Mouse (Mus musculus) heart, embryonic 11.5 days (tissue): ENCODE measurements at regions not wholly inside any gene's neighbourhood (a gene's known extent, or its start where the extent isn't known, plus 50 kb on each side); places are given as distances from the start of the nearest gene placed in this dataset.

ENCODE experiments used
- ATAC-seq: fragments of 200-750 bp; cut with Nextera tagmentation; replicated peaks from 2 replicates; pipeline ENCODE4 v1.8.0; 2017; ENCODE audit warnings: moderate library complexity; ENCODE audit not compliant: insufficient number of reproducible peaks, low FRiP score, low TSS enrichment
- H3K27ac ChIP-seq: fragments of 300-500 bp; sonication (generic); 2 replicates; pipeline ENCODE4 v1.5.1; 2014; ENCODE audit warnings: mild to moderate bottlenecking, low read depth, low read length
- H3K27me3 ChIP-seq: fragments of 300-500 bp; sonication (generic); 2 replicates; pipeline ENCODE4 v1.6.1; 2014; ENCODE audit warnings: mild to moderate bottlenecking, low read length, mixed read lengths; ENCODE audit not compliant: control insufficient read depth, insufficient read depth
- H3K36me3 ChIP-seq: fragments of 300-500 bp; sonication (generic); 2 replicates; pipeline ENCODE4 v1.6.1; 2014; ENCODE audit warnings: mild to moderate bottlenecking, low read length, moderate library complexity, mixed read lengths; ENCODE audit not compliant: control insufficient read depth, insufficient read depth
- H3K4me1 ChIP-seq: fragments of 300-500 bp; sonication (generic); 2 replicates; pipeline ENCODE4 v1.6.1; 2014; ENCODE audit warnings: low read length; ENCODE audit not compliant: control insufficient read depth, insufficient read depth
- H3K4me2 ChIP-seq: fragments of 300-500 bp; sonication (generic); 2 replicates; pipeline ENCODE4 v1.6.1; 2014; ENCODE audit warnings: mild to moderate bottlenecking, moderate library complexity
- H3K4me3 ChIP-seq: fragments of 300-500 bp; sonication (generic); 2 replicates; pipeline ENCODE4 v1.5.1; 2014; ENCODE audit warnings: low read depth, low read length
- H3K9ac ChIP-seq: fragments of 300-500 bp; sonication (generic); 2 replicates; pipeline ENCODE4 v1.6.1; 2014; ENCODE audit warnings: mild to moderate bottlenecking, low read depth, low read length, moderate library complexity
- H3K9me3 ChIP-seq: fragments of 300-500 bp; sonication (generic); replicated peaks from 2 replicates; pipeline ENCODE4 v1.6.1; 2016; ENCODE audit warnings: low read length; ENCODE audit not compliant: control insufficient read depth
- WGBS: fragments of 180-500 bp; shearing (Covaris S2); extraction: QIAGEN DNeasy Blood & Tissue Kit; methylation state at CpG from one replicate; pipeline ENCODE4 v1.1.7; 2014; ENCODE audit not compliant: insufficient replicate concordance; 5-methylcytosine and 5-hydroxymethylcytosine counted together

GRCm38 (mm10) chr11:84612982-84613720 is 87.8 kb upstream of the Lhx1 start:
- no peaks in the 10 kb centered on the region for H3K27me3 ChIP-seq
- no peaks in the 10 kb centered on the region for H3K36me3 ChIP-seq
- H3K4me1 ChIP-seq: no peaks in the 10 kb centered on the region
- H3K9me3 ChIP-seq: no peaks in the 10 kb centered on the region
- no peak for ATAC-seq
- no peak overlapping the region for H3K9ac ChIP-seq
- H3K27ac ChIP-seq: no peak overlapping the region
- 48% methylated on average over 9 of the region's 9 CpGs for WGBS
- no peak overlapping the region for H3K4me3 ChIP-seq
- H3K4me2 ChIP-seq: no peak overlapping the region

GRCm38 (mm10) chr11:84611625-84611879 is 86.2 kb upstream of the Lhx1 start:
- no peak overlapping the region for H3K4me3 ChIP-seq
- no peak overlapping the region for H3K4me2 ChIP-seq
- no peak overlapping the region for H3K9ac ChIP-seq
- no peaks in the 10 kb centered on the region for H3K9me3 ChIP-seq
- no peaks in the 10 kb centered on the region for H3K36me3 ChIP-seq
- no peak overlapping the region for H3K27ac ChIP-seq
- ATAC-seq: no peak
- no peaks in the 10 kb centered on the region for H3K4me1 ChIP-seq
- WGBS: 49% methylated on average over 4 of the region's 4 CpGs
- no peaks in the 10 kb centered on the region for H3K27me3 ChIP-seq

- Histone ChIP-seq H3K4me3 (no peak overlapping the region), H3K9me3 (no peaks in the 10 kb centered on the region), H3K4me1 (no peaks in the 10 kb centered on the region), H3K9ac (no peak overlapping the region), H3K27ac (no peak overlapping the region), H3K27me3 (no peaks in the 10 kb centered on the region), H3K36me3 (no peaks in the 10 kb centered on the region), H3K4me2 (no peak overlapping the region)
- no peak for ATAC-seq
- WGBS: 73% methylated on average over 7 of the region's 7 CpGs
Measured at GRCm38 (mm10) chr11:84610774-84611624, 85.7 kb upstream of the Lhx1 start.

GRCm38 (mm10) chr11:84604781-84605180 is 79.4 kb upstream of the Lhx1 start:
- Histone ChIP-seq H3K9ac (no peak overlapping the region), H3K9me3 (no peaks in the 10 kb centered on the region)

GRCm38 (mm10) chr11:84599267-84599841 is 74.0 kb upstream of the Lhx1 start:
- H3K27me3 ChIP-seq: peaks cover 2% of the 10 kb centered on the region; the same call in 1 of the 2 replicates
- WGBS: 53% methylated on average over 15 of the region's 15 CpGs
- ATAC-seq: no peak
- H3K9me3 ChIP-seq: no peaks in the 10 kb centered on the region
- no peak overlapping the region for H3K27ac ChIP-seq
- H3K4me1 ChIP-seq: peaks cover 11% of the 10 kb centered on the region
- no peak overlapping the region for H3K9ac ChIP-seq
- H3K36me3 ChIP-seq: no peaks in the 10 kb centered on the region
- no peak overlapping the region; the same call in 1 of the 2 replicates for H3K4me2 ChIP-seq
- H3K4me3 ChIP-seq: no peak overlapping the region

More at GRCm38 (mm10) chr11:84604781-84605180, 79.4 kb upstream of the Lhx1 start:
- Histone ChIP-seq H3K27ac (no peak overlapping the region), H3K4me2 (peak overlapping the region; percentile 37), H3K4me1 (peaks cover 19% of the 10 kb centered on the region), H3K36me3 (no peaks in the 10 kb centered on the region), H3K27me3 (no peaks in the 10 kb centered on the region; the same call in 1 of the 2 replicates), H3K4me3 (no peak overlapping the region)
- WGBS: 6% methylated on average over 6 of the region's 6 CpGs
- no peak for ATAC-seq

- Histone ChIP-seq H3K4me3 (no peak overlapping the region), H3K27me3 (peaks cover 2% of the 10 kb centered on the region; the same call in 1 of the 2 replicates), H3K4me2 (no peak overlapping the region), H3K4me1 (peaks cover 9% of the 10 kb centered on the region), H3K9me3 (no peaks in the 10 kb centered on the region), H3K36me3 (no peaks in the 10 kb centered on the region), H3K9ac (no peak overlapping the region), H3K27ac (no peak overlapping the region)
- no peak for ATAC-seq
- 75% methylated on average over 9 of the region's 9 CpGs for WGBS
Measured at GRCm38 (mm10) chr11:84597572-84598295, 72.4 kb upstream of the Lhx1 start.

GRCm38 (mm10) chr11:84592715-84593339 is 67.5 kb upstream of the Lhx1 start:
- 16% methylated on average over 6 of the region's 6 CpGs for WGBS
- ATAC-seq: no peak

GRCm38 (mm10) chr11:84587107-84587506 is 61.8 kb upstream of the Lhx1 start:
- H3K36me3 ChIP-seq: no peaks in the 10 kb centered on the region
- H3K9me3 ChIP-seq: no peaks in the 10 kb centered on the region
- no peak overlapping the region for H3K9ac ChIP-seq
- WGBS: 42% methylated on average over 14 of the region's 14 CpGs
- ATAC-seq: no peak
- H3K4me1 ChIP-seq: peaks cover 6% of the 10 kb centered on the region
- H3K27me3 ChIP-seq: no peaks in the 10 kb centered on the region
- H3K4me3 ChIP-seq: no peak overlapping the region
- H3K4me2 ChIP-seq: no peak overlapping the region
- no peak overlapping the region for H3K27ac ChIP-seq

More at GRCm38 (mm10) chr11:84592715-84593339, 67.5 kb upstream of the Lhx1 start:
- no peaks in the 10 kb centered on the region for H3K36me3 ChIP-seq
- H3K4me2 ChIP-seq: no peak overlapping the region
- no peaks in the 10 kb centered on the region for H3K9me3 ChIP-seq
- H3K4me1 ChIP-seq: peaks cover 4% of the 10 kb centered on the region; the same call in 1 of the 2 replicates
- H3K27me3 ChIP-seq: no peaks in the 10 kb centered on the region
- no peak overlapping the region for H3K4me3 ChIP-seq
- H3K9ac ChIP-seq: no peak overlapping the region
- H3K27ac ChIP-seq: no peak overlapping the region
